Mouse (Mus musculus): ENCODE data around the gene Gramd1b.

GRCm38 (mm10) chr9:40400854-40401253 is 130.3 kb downstream of the Gramd1b start:
- TF ChIP-seq CTCF (IDR thresholded peaks at IDR 0.05; ENCODE audit: extremely low read depth, insufficient read depth, insufficient read length, insufficient replicate concordance) (no peak), POLR2A (IDR thresholded peaks at IDR 0.05; ENCODE audit: low read depth, low read length) (no peak)
